15 mouse cellular contexts compared by ENCODE assay signal in the genomic region with DNA sequence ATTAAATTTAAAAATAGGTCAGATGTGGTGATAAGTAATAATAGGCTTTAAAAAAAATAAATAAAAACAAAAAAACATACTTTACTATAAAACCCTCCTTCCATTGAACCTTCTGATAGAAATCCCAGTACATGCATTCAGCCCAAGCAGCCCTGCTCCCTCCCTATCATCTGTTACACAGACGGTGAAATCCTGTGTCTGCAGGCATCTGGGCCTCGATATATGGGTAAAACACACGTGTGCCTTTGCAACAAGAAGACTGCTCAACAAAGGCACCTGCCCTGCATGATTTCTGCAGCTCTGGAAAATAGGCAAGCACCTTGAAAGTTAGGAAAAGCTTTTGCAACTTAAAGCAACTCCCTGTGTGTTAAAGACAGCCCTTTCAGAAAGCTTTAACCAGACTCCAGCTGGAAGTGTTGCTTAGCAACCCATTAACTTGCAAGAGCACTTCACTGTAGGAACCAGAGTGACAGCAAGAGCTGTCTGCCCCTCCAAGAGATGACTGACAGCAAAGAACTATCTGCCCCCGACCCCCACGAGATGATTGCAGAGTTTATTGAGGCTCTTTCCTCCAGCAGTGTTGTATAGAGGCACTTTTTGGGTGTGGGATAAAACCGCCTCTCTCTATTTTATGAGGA. TPM values are rescaled to one million over a fixed set of nuclear protein-coding genes. Genes with fewer than 3 reads are reported as not detected.
DNase-seq lines count a peak whose midpoint lies in the region; ATAC-seq lines count a peak whose summit lies in the region.
"Had no signal": no experiment of that assay in that cellular context is flagged by ENCODE, and none has a peak within 500 bp of the region (broad histone marks: within the 10 kb centered on the region; RNA-seq: fewer than 3 reads in every experiment).

No protein-coding gene starts in this region.

- no peaks in the 10 kb centered on the region for H3K9me3 ChIP-seq in heart, embryonic 12.5 days (replicated peaks)
- no peaks in the 10 kb centered on the region for H3K9me3 ChIP-seq in midbrain, embryonic 13.5 days
- no peaks in the 10 kb centered on the region for H3K9me3 ChIP-seq in midbrain, embryonic 10.5 days (replicated peaks)
- no peaks in the 10 kb centered on the region for H3K9me3 ChIP-seq in forebrain, embryonic 15.5 days
- no peaks in the 10 kb centered on the region for H3K9me3 ChIP-seq in intestine, embryonic 15.5 days
- H3K9me3 ChIP-seq: liver, embryonic 12.5 days had no signal

- peaks cover 36% of the 10 kb centered on the region for H3K4me1 ChIP-seq in heart, embryonic 12.5 days (replicated peaks)
- H3K4me1 ChIP-seq in midbrain, embryonic 13.5 days (replicated peaks) = peaks cover 14% of the 10 kb centered on the region
- H3K4me1 ChIP-seq in midbrain, embryonic 10.5 days = peaks cover 12% of the 10 kb centered on the region
- H3K4me1 ChIP-seq in forebrain, embryonic 15.5 days = peaks cover 14% of the 10 kb centered on the region
- H3K4me1 ChIP-seq in intestine, embryonic 15.5 days (replicated peaks) = no peaks in the 10 kb centered on the region
- H3K4me1 ChIP-seq: liver, embryonic 12.5 days had no signal

- peak overlapping the region; percentile 21 for H3K4me2 ChIP-seq in heart, embryonic 12.5 days
- no peak overlapping the region for H3K4me2 ChIP-seq in midbrain, embryonic 13.5 days (replicated peaks)
- H3K4me2 ChIP-seq in forebrain, embryonic 15.5 days (replicated peaks) = no peak overlapping the region
- no peak overlapping the region for H3K4me2 ChIP-seq in intestine, embryonic 15.5 days (replicated peaks)
- H3K4me2 ChIP-seq: liver, embryonic 12.5 days had no signal

- H3K9ac ChIP-seq in heart, embryonic 12.5 days = peak overlapping the region; percentile 46; the same call in 1 of the 2 replicates
- H3K9ac ChIP-seq in midbrain, embryonic 13.5 days (replicated peaks) = no peak overlapping the region
- no peak overlapping the region for H3K9ac ChIP-seq in forebrain, embryonic 15.5 days (replicated peaks)
- no peak overlapping the region for H3K9ac ChIP-seq in intestine, embryonic 15.5 days
- H3K9ac ChIP-seq: liver, embryonic 12.5 days had no signal

- WGBS in heart, embryonic 12.5 days = 35% methylated on average over 6 of the region's 6 CpGs
- 12% methylated on average over 6 of the region's 6 CpGs for WGBS in midbrain, embryonic 13.5 days
- 33% methylated on average over 6 of the region's 6 CpGs for WGBS in midbrain, embryonic 10.5 days
- WGBS in forebrain, embryonic 15.5 days = 9% methylated on average over 6 of the region's 6 CpGs
- WGBS in intestine, embryonic 15.5 days = 56% methylated on average over 6 of the region's 6 CpGs

- no peak for DNase-seq in heart, adult 18-20 months
- no peak for DNase-seq in midbrain, embryonic 10.5 days (ENCODE audit: low spot score)
- DNase-seq in retina, postnatal 1 day = peak; percentile 77
- DNase-seq: right cerebral cortex, adult 18-20 months; thymus, postnatal 4 days had no signal

- no peak overlapping the region for H3K4me3 ChIP-seq in heart, embryonic 12.5 days
- H3K4me3 ChIP-seq in midbrain, embryonic 13.5 days (replicated peaks) = no peak overlapping the region
- H3K4me3 ChIP-seq in midbrain, embryonic 10.5 days = no peak overlapping the region
- H3K4me3 ChIP-seq in forebrain, embryonic 15.5 days = no peak overlapping the region
- H3K4me3 ChIP-seq in intestine, embryonic 15.5 days (replicated peaks) = no peak overlapping the region
- H3K4me3 ChIP-seq: liver, embryonic 12.5 days had no signal

- peak overlapping the region; percentile 71 for H3K27ac ChIP-seq in heart, embryonic 12.5 days (ENCODE audit: poor library complexity, severe bottlenecking)
- 0 out of 2 replicates have a peak overlapping the region, but pooled peaks have one; percentile 35 for H3K27ac ChIP-seq in midbrain, embryonic 13.5 days
- H3K27ac ChIP-seq in midbrain, embryonic 10.5 days (replicated peaks) = no peak overlapping the region
- peak overlapping the region; percentile 72 for H3K27ac ChIP-seq in forebrain, embryonic 15.5 days (replicated peaks)
- no peak overlapping the region for H3K27ac ChIP-seq in intestine, embryonic 15.5 days
- H3K27ac ChIP-seq: liver, embryonic 12.5 days had no signal

- no peak for ATAC-seq in heart, embryonic 12.5 days (ENCODE audit: insufficient number of reproducible peaks, low FRiP score)
- ATAC-seq in midbrain, embryonic 13.5 days = peak; percentile 43; the same call in 1 of the 2 replicates
- ATAC-seq in forebrain, embryonic 15.5 days (replicated peaks) = peak; percentile 84
- no peak for ATAC-seq in intestine, embryonic 15.5 days
- ATAC-seq in megakaryocyte progenitor cell, adult 5-6 weeks (replicated peaks; ENCODE audit: poor library complexity) = no peak
- ATAC-seq: intestine, embryonic 16.5 days; liver, embryonic 12.5 days had no signal

- H3K27me3 ChIP-seq in heart, embryonic 12.5 days (replicated peaks) = no peaks in the 10 kb centered on the region
- no peaks in the 10 kb centered on the region for H3K27me3 ChIP-seq in midbrain, embryonic 13.5 days
- H3K27me3 ChIP-seq in midbrain, embryonic 10.5 days (ENCODE audit: low read depth, poor library complexity, severe bottlenecking) = no peaks in the 10 kb centered on the region
- H3K27me3 ChIP-seq in forebrain, embryonic 15.5 days = no peaks in the 10 kb centered on the region
- H3K27me3 ChIP-seq in intestine, embryonic 15.5 days (replicated peaks) = no peaks in the 10 kb centered on the region
- H3K27me3 ChIP-seq: liver, embryonic 12.5 days had no signal

- H3K36me3 ChIP-seq in heart, embryonic 12.5 days = peaks cover 48% of the 10 kb centered on the region
- H3K36me3 ChIP-seq in midbrain, embryonic 13.5 days = peaks cover 67% of the 10 kb centered on the region
- H3K36me3 ChIP-seq in midbrain, embryonic 10.5 days = peaks cover 80% of the 10 kb centered on the region
- peaks cover 35% of the 10 kb centered on the region for H3K36me3 ChIP-seq in forebrain, embryonic 15.5 days
- peaks cover 5% of the 10 kb centered on the region; the same call in 1 of the 2 replicates for H3K36me3 ChIP-seq in intestine, embryonic 15.5 days

RNA-seq across cellular contexts. Expression of gene Rasl10b, which starts 14.0 kb away (rescaled TPM):
- polyA plus RNA-seq in heart, embryonic 12.5 days (2016; fragmentation: Nextera tagmentation; extraction: Ambion mirVana) = 13.4 and 13.6 TPM in 2 replicates
- 10 to 100 TPM; 74.9 to 78.3 TPM for total RNA-seq in heart, adult 18-20 months (2021)
- polyA plus RNA-seq in midbrain, embryonic 13.5 days (2015; fragmentation: Nextera tagmentation; extraction: Ambion mirVana) = 12.0 and 21.1 TPM in 2 replicates
- polyA plus RNA-seq in midbrain, embryonic 10.5 days (2016; fragmentation: Nextera tagmentation; extraction: Ambion mirVana) = 3.9 and 6.5 TPM in 2 replicates
- 27.2 and 29.6 TPM in 2 replicates for polyA plus RNA-seq in forebrain, embryonic 15.5 days (2015; fragmentation: Nextera tagmentation; extraction: Ambion mirVana)
- 2.3 and 2.6 TPM in 2 replicates for polyA plus RNA-seq in intestine, embryonic 15.5 days (2015; fragmentation: Nextera tagmentation; extraction: Ambion mirVana)
- not detected in 2 replicates for total RNA-seq in megakaryocyte progenitor cell, adult 5-6 weeks (2015)
- total RNA-seq in megakaryocyte progenitor cell, adult 5-6 weeks (2017) = 0.14 TPM in 1 of 2 replicates, not detected in the other

RNA-seq across cellular contexts. Expression of gene Gas2l2, which starts 34.3 kb away (rescaled TPM):
- 0.32 TPM in 1 of 2 replicates, not detected in the other for polyA plus RNA-seq in heart, embryonic 12.5 days (2016; fragmentation: Nextera tagmentation; extraction: Ambion mirVana)
- total RNA-seq in heart, adult 18-20 months (2021) = not detected
- 0.17 and 0.23 TPM in 2 replicates for polyA plus RNA-seq in midbrain, embryonic 13.5 days (2015; fragmentation: Nextera tagmentation; extraction: Ambion mirVana)
- 0.09 TPM in 1 of 2 replicates, not detected in the other for polyA plus RNA-seq in midbrain, embryonic 10.5 days (2016; fragmentation: Nextera tagmentation; extraction: Ambion mirVana)
- 0.69 and 0.80 TPM in 2 replicates for polyA plus RNA-seq in forebrain, embryonic 15.5 days (2015; fragmentation: Nextera tagmentation; extraction: Ambion mirVana)
- 0.13 TPM in 1 of 2 replicates, not detected in the other for polyA plus RNA-seq in intestine, embryonic 15.5 days (2015; fragmentation: Nextera tagmentation; extraction: Ambion mirVana)
- 0.15 and 0.30 TPM in 2 replicates for total RNA-seq in megakaryocyte progenitor cell, adult 5-6 weeks (2015)
- 0.20 and 0.21 TPM in 2 replicates for total RNA-seq in megakaryocyte progenitor cell, adult 5-6 weeks (2017)
- total RNA-seq: adrenal gland, adult 18-20 months had no signal
- polyA plus RNA-seq: frontal cortex, adult 2 months; liver, embryonic 12.5 days had no signal

RNA-seq across cellular contexts. Expression of gene 1700020L24Rik, which starts 42.6 kb away (rescaled TPM):
- polyA plus RNA-seq in heart, embryonic 12.5 days (2016; fragmentation: Nextera tagmentation; extraction: Ambion mirVana) = 1.4 and 1.6 TPM in 2 replicates
- not detected for total RNA-seq in heart, adult 18-20 months (2021)
- polyA plus RNA-seq in midbrain, embryonic 13.5 days (2015; fragmentation: Nextera tagmentation; extraction: Ambion mirVana) = not detected in 2 replicates
- 0.54 TPM in 1 of 2 replicates, not detected in the other for polyA plus RNA-seq in midbrain, embryonic 10.5 days (2016; fragmentation: Nextera tagmentation; extraction: Ambion mirVana)
- 0.22 and 0.36 TPM in 2 replicates for polyA plus RNA-seq in forebrain, embryonic 15.5 days (2015; fragmentation: Nextera tagmentation; extraction: Ambion mirVana)
- 0.76 and 0.87 TPM in 2 replicates for polyA plus RNA-seq in intestine, embryonic 15.5 days (2015; fragmentation: Nextera tagmentation; extraction: Ambion mirVana)
- total RNA-seq in megakaryocyte progenitor cell, adult 5-6 weeks (2015) = 30.8 and 38.7 TPM in 2 replicates
- 77.0 and 80.6 TPM in 2 replicates for total RNA-seq in megakaryocyte progenitor cell, adult 5-6 weeks (2017)
- total RNA-seq: left cerebral cortex, postnatal 14 days had no signal

Comparison
In these comparisons a context has a peak if more than half of its experiments do, and no peak if none do; other contexts are left out.
1. H3K27ac ChIP-seq: peak in heart, embryonic 12.5 days (single experiment), midbrain, embryonic 13.5 days (single experiment) and forebrain, embryonic 15.5 days (single experiment); none in midbrain, embryonic 10.5 days (single experiment) and intestine, embryonic 15.5 days (single experiment).
2. ATAC-seq: peak in midbrain, embryonic 13.5 days (single experiment) and forebrain, embryonic 15.5 days (single experiment); none in heart, embryonic 12.5 days (single experiment), intestine, embryonic 15.5 days (single experiment) and megakaryocyte progenitor cell, adult 5-6 weeks (single experiment).